Mouse (Mus musculus): ENCODE data around the gene Npff. TPM values are rescaled to one million over a fixed set of nuclear protein-coding genes. Genes with fewer than 3 reads are reported as not detected.

The Npff gene
- 2.7 TPM in 2 replicates for polyA plus RNA-seq (2015; fragmentation: Nextera tagmentation; extraction: Ambion mirVana)

- Histone ChIP-seq H3K4me2 (no peak within 1 kb of the TSS), H3K4me3 (replicated peaks) (no peak within 1 kb of the TSS), H3K27ac (no peak within 1 kb of the TSS), H3K27me3 (replicated peaks) (no peaks in the 10 kb centered on the region), H3K9me3 (no peaks in the 10 kb centered on the region), H3K4me1 (peaks cover 8% of the 10 kb centered on the region), H3K36me3 (peaks cover 36% of the 10 kb centered on the region), H3K9ac (no peak within 1 kb of the TSS)
- no peak for ATAC-seq (ENCODE audit: insufficient read depth, low FRiP score, low read depth)
- 6% methylated on average over 3 of the region's 3 CpGs for WGBS
These were observed at the start of gene Npff for GRCm38 (mm10) chr15:102524892-102525485. Gene Npff, minus strand, starts transcription at chr15:102524942.

GRCm38 (mm10) chr15:102572081-102572480 lies 47.3 kb upstream of the Npff start:
- WGBS: 56% methylated on average over 3 of the region's 3 CpGs
- H3K9me3 ChIP-seq: no peaks in the 10 kb centered on the region
- ATAC-seq (ENCODE audit: insufficient read depth, low FRiP score, low read depth): no peak

GRCm38 (mm10) chr15:102567849-102568248 lies 43.1 kb upstream of the Npff start:
- ATAC-seq (ENCODE audit: insufficient read depth, low FRiP score, low read depth): no peak
- Histone ChIP-seq H3K27ac (no peak overlapping the region), H3K9me3 (no peaks in the 10 kb centered on the region), H3K4me3 (replicated peaks) (no peak overlapping the region), H3K4me2 (no peak overlapping the region), H3K27me3 (replicated peaks) (no peaks in the 10 kb centered on the region), H3K36me3 (no peaks in the 10 kb centered on the region), H3K4me1 (peaks cover 4% of the 10 kb centered on the region; the same call in 1 of the 2 replicates), H3K9ac (no peak overlapping the region)
- 72% methylated on average over 2 of the region's 2 CpGs for WGBS

More at GRCm38 (mm10) chr15:102572081-102572480, 47.3 kb upstream of the Npff start:
- no peak overlapping the region for H3K4me2 ChIP-seq
- H3K27me3 ChIP-seq (replicated peaks): no peaks in the 10 kb centered on the region
- no peak overlapping the region for H3K4me3 ChIP-seq (replicated peaks)
- peaks cover 4% of the 10 kb centered on the region; the same call in 1 of the 2 replicates for H3K4me1 ChIP-seq
- H3K9ac ChIP-seq: no peak overlapping the region
- H3K27ac ChIP-seq: peak overlapping the region; percentile 16; the same call in 1 of the 2 replicates
- no peaks in the 10 kb centered on the region for H3K36me3 ChIP-seq

DNA sequence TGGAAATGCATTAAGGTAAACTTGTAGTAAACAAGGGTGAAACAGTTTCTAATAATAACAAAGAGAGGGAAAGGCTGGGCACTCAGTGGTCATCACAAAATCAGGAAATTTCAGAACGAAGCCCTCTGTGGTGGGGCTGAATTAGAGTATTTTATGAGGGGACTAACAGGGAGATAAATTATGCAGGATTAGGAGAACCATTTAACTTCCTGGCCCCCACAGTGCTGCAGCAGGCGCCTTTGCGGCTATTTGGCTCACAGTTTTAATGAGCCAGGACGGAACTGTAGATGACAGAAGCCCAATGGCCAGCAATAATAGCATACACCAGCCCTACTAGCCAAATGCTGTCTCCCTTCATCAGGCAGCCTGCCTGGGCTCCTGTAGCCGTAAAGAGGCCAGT lies 38.9 kb upstream of the Npff start:
- no peaks in the 10 kb centered on the region for H3K4me1 ChIP-seq
- H3K27me3 ChIP-seq (replicated peaks): no peaks in the 10 kb centered on the region
- 88% methylated on average over 5 of the region's 5 CpGs for WGBS
- no peak for ATAC-seq (ENCODE audit: insufficient read depth, low FRiP score, low read depth)
- H3K27ac ChIP-seq: no peak overlapping the region
- no peak overlapping the region for H3K4me2 ChIP-seq
- no peaks in the 10 kb centered on the region; the same call in 1 of the 2 replicates for H3K36me3 ChIP-seq
- no peak overlapping the region for H3K4me3 ChIP-seq (replicated peaks)
- H3K9me3 ChIP-seq: no peaks in the 10 kb centered on the region
- no peak overlapping the region for H3K9ac ChIP-seq

DNA sequence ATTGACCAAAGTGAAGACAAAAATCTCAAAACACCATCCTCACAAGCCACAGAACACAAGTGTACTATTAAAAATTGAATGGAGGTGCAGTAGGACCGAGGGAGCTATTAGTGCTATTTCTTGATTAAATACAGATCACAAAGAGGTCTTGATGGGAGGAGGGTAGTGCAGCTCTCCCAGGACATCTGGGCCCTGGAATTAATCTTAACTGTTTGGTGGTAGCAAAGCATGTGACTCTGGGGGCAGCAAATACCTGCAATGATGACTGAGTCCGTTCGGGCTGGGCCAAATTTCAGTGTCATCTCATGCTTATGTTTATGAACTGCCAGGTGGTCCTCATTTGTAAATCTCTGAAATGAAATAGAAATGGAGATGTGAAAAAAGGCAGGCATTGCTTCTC lies 38.3 kb upstream of the Npff start:
- H3K4me3 ChIP-seq (replicated peaks): no peak overlapping the region
- no peak for ATAC-seq (ENCODE audit: insufficient read depth, low FRiP score, low read depth)
- H3K4me2 ChIP-seq: no peak overlapping the region
- no peak overlapping the region for H3K27ac ChIP-seq
- no peak overlapping the region for H3K9ac ChIP-seq
- no peaks in the 10 kb centered on the region for H3K9me3 ChIP-seq
- H3K36me3 ChIP-seq: no peaks in the 10 kb centered on the region; the same call in 1 of the 2 replicates
- no peaks in the 10 kb centered on the region for H3K4me1 ChIP-seq
- no peaks in the 10 kb centered on the region for H3K27me3 ChIP-seq (replicated peaks)
- WGBS: 75% methylated on average over 3 of the region's 3 CpGs

GRCm38 (mm10) chr15:102562491-102562890 lies 37.7 kb upstream of the Npff start:
- H3K4me3 ChIP-seq (replicated peaks): no peak overlapping the region
- no peak overlapping the region for H3K9ac ChIP-seq
- no peak for ATAC-seq (ENCODE audit: insufficient read depth, low FRiP score, low read depth)
- no peaks in the 10 kb centered on the region; the same call in 1 of the 2 replicates for H3K36me3 ChIP-seq
- no peaks in the 10 kb centered on the region for H3K27me3 ChIP-seq (replicated peaks)
- WGBS: 84% methylated on average over 1 of the region's 1 CpGs
- H3K4me1 ChIP-seq: no peaks in the 10 kb centered on the region
- H3K27ac ChIP-seq: no peak overlapping the region
- H3K4me2 ChIP-seq: no peak overlapping the region
- no peaks in the 10 kb centered on the region for H3K9me3 ChIP-seq

- H3K36me3 ChIP-seq: peaks cover 14% of the 10 kb centered on the region; the same call in 1 of the 2 replicates
- H3K4me1 ChIP-seq: no peaks in the 10 kb centered on the region
- H3K9ac ChIP-seq: no peak overlapping the region
- H3K4me3 ChIP-seq (replicated peaks): no peak overlapping the region
- no peaks in the 10 kb centered on the region for H3K9me3 ChIP-seq
- ATAC-seq (ENCODE audit: insufficient read depth, low FRiP score, low read depth): no peak
- H3K27ac ChIP-seq: no peak overlapping the region
- H3K27me3 ChIP-seq (replicated peaks): no peaks in the 10 kb centered on the region
- no peak overlapping the region for H3K4me2 ChIP-seq
These were observed 32.8 kb upstream of the Npff start for GRCm38 (mm10) chr15:102557580-102557979.

DNA sequence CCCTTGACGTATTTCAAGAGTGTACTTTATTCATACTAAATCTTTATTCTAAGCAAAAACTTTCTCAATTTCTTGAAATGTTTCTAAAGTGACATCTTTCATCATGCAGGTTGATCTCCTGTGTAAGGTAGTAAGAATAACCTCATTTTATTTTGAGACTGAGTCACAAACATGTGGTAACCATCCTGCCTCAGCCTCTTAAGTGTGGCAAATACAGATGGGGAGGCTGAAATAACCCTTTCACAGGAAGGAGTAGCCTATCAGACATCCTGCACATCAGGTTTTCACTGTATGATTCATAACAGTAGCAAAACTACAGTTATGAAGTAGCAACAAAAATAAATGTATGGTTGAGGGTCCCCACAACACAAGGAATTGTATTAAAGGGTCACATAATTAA lies 30.8 kb upstream of the Npff start:
- 93% methylated on average over 1 of the region's 1 CpGs for WGBS
- Histone ChIP-seq H3K9me3 (no peaks in the 10 kb centered on the region), H3K27me3 (replicated peaks) (no peaks in the 10 kb centered on the region), H3K4me1 (no peaks in the 10 kb centered on the region), H3K27ac (no peak overlapping the region), H3K4me3 (replicated peaks) (no peak overlapping the region), H3K36me3 (peaks cover 25% of the 10 kb centered on the region), H3K9ac (no peak overlapping the region), H3K4me2 (no peak overlapping the region)
- no peak for ATAC-seq (ENCODE audit: insufficient read depth, low FRiP score, low read depth)

DNA sequence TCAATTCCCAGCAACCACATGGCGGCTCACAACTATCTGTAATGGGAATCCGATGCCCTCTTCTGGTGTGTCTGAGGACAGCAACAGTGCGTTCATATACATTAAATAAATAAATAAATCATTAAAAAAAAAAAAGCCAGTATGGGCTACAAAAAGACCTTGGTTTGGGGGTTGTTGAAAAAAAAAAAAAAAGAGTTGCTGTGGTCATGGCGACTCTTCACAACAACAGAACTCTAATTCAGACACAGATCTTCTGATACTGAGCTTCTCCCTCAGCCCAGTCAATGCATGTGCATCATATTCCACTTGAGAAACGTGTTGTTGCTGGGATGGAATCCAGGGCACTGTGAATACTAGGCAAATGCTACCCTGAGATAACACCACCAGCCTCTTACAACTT lies 27.9 kb upstream of the Npff start:
- no peak overlapping the region for H3K9ac ChIP-seq
- H3K27ac ChIP-seq: no peak overlapping the region
- ATAC-seq (ENCODE audit: insufficient read depth, low FRiP score, low read depth): no peak
- H3K27me3 ChIP-seq (replicated peaks): no peaks in the 10 kb centered on the region
- WGBS: 95% methylated on average over 5 of the region's 5 CpGs
- H3K4me3 ChIP-seq (replicated peaks): no peak overlapping the region
- H3K9me3 ChIP-seq: no peaks in the 10 kb centered on the region
- peaks cover 25% of the 10 kb centered on the region for H3K36me3 ChIP-seq
- H3K4me1 ChIP-seq: no peaks in the 10 kb centered on the region
- no peak overlapping the region for H3K4me2 ChIP-seq

- H3K36me3 ChIP-seq: peaks cover 20% of the 10 kb centered on the region
- no peak for ATAC-seq (ENCODE audit: insufficient read depth, low FRiP score, low read depth)
- WGBS: 95% methylated on average over 3 of the region's 3 CpGs
These were observed 22.7 kb upstream of the Npff start for GRCm38 (mm10) chr15:102547478-102547877.

DNA sequence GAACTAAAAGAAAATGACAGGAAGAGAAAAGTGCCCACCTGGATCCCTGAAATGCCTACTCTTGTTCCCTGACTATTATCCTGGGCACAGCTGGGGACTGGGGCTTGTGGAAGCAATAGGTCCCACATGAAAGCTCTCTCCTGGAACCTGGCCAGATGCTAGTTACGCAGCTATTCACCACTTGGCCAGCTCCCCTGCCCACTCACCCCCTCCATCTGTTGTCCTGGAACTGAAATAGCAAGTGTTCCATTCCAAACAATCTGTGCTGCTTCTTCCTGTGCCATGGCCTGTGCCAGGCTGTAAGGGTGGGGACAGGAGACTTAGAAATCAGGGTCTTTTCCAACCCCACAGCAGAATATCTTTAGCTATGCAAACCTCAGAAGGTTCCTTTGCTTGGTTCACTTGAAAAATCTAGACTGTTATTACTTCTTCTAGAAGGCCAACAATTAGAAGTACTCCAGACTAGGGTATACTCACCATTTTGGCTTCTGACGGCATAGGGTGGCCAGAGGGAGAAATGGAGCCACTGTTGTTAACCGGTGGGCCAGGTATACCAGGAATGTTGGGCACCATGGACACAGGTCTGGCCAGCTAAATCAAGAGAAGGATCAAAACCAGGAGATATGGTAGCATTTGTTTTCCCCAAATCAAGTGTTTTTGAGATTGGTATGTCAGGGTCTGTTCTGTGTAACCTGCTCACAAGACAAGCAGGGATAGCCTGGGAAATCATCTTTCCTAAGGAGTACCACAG lies 22.1 kb upstream of the Npff start:
- no peak for ATAC-seq (ENCODE audit: insufficient read depth, low FRiP score, low read depth)
- WGBS: 80% methylated on average over 3 of the region's 3 CpGs

More at GRCm38 (mm10) chr15:102547478-102547877, 22.7 kb upstream of the Npff start:
- H3K4me3 ChIP-seq (replicated peaks): no peak overlapping the region
- no peaks in the 10 kb centered on the region for H3K4me1 ChIP-seq
- H3K9me3 ChIP-seq: no peaks in the 10 kb centered on the region
- H3K4me2 ChIP-seq: no peak overlapping the region
- no peak overlapping the region for H3K9ac ChIP-seq
- no peak overlapping the region for H3K27ac ChIP-seq
- H3K27me3 ChIP-seq (replicated peaks): no peaks in the 10 kb centered on the region

DNA sequence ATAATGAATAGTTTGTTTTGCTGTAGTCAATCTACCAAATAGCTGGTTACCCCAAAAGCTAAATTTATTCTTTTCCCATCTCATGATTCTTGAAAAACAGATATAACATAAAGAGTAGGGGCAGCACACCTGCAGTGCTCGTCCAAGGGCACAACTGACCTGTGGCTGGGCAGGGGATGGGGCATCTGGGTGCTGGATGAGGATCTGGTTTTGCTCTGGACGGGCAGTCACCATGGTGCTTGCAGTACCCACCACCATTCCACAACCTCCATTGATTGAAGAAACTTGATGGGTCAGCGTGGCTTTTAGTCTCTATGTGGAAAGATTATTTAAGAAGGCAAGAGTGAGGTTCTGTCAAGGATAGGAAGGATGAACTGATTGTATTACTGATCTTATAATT lies 21.5 kb upstream of the Npff start:
- Histone ChIP-seq H3K9me3 (no peaks in the 10 kb centered on the region), H3K4me2 (no peak overlapping the region), H3K4me1 (no peaks in the 10 kb centered on the region), H3K27me3 (replicated peaks) (no peaks in the 10 kb centered on the region), H3K36me3 (peaks cover 12% of the 10 kb centered on the region), H3K4me3 (replicated peaks) (no peak overlapping the region), H3K9ac (no peak overlapping the region), H3K27ac (no peak overlapping the region)
- 87% methylated on average over 3 of the region's 3 CpGs for WGBS
- ATAC-seq (ENCODE audit: insufficient read depth, low FRiP score, low read depth): no peak

More for the DNA sequence above, 22.1 kb upstream of the Npff start:
- no peak overlapping the region for H3K4me2 ChIP-seq
- H3K36me3 ChIP-seq: peaks cover 15% of the 10 kb centered on the region
- H3K9ac ChIP-seq: no peak overlapping the region
- no peaks in the 10 kb centered on the region for H3K4me1 ChIP-seq
- no peak overlapping the region for H3K4me3 ChIP-seq (replicated peaks)
- H3K27me3 ChIP-seq (replicated peaks): no peaks in the 10 kb centered on the region
- H3K9me3 ChIP-seq: no peaks in the 10 kb centered on the region
- no peak overlapping the region for H3K27ac ChIP-seq

Measured in stomach, embryonic 15.5 days (tissue).